Mouse (Mus musculus) myocyte (in vitro differentiated cells): ENCODE measurements around the gene Vmn1r3.
"Not testable (repeated sequence)": the region's sequence is repeated elsewhere in the genome, so short reads cannot be mapped to it uniquely, and the experiment has no call there.

Source experiments
- MYOG ChIP-seq, 3 experiments: IDR thresholded peaks; one replicate each; pipeline ENCODE4 v1.6.1; 2011; ENCODE audit warnings: control low read depth in 2 of 3, low read depth in 2 of 3, mild to moderate bottlenecking in 2 of 3; ENCODE audit not compliant: insufficient read length in 2 of 3, control insufficient read depth in 1 of 3, insufficient read depth in 1 of 3
- POLR2A ChIP-seq: IDR thresholded peaks from one replicate; pipeline ENCODE4 v1.6.1; 2011; ENCODE audit warnings: low read depth, mild to moderate bottlenecking, control low read depth, moderate library complexity; ENCODE audit not compliant: insufficient read length
- REST ChIP-seq: IDR thresholded peaks from one replicate; pipeline ENCODE4 v1.6.1; 2011; ENCODE audit warnings: mild to moderate bottlenecking, control low read depth, moderate library complexity; ENCODE audit not compliant: insufficient read depth, insufficient read length
- TCF3 ChIP-seq: IDR thresholded peaks from one replicate; pipeline ENCODE4 v1.6.1; 2011; ENCODE audit warnings: low read depth, control low read depth; ENCODE audit not compliant: insufficient read length
- USF1 ChIP-seq: IDR thresholded peaks from one replicate; pipeline ENCODE4 v1.6.1; 2011; ENCODE audit warnings: low read depth, mild to moderate bottlenecking, control low read depth, moderate library complexity

- TF ChIP-seq TCF3; MYOG (IDR thresholded peaks at IDR 0.05; ENCODE audit: control insufficient read depth in 1 of 3, insufficient read depth in 1 of 3, insufficient read length in 2 of 3, low read depth in 2 of 3); POLR2A; USF1; REST: not testable (repeated sequence)
Observed at GRCm38 (mm10) chr4:3175756-3176155, 9.4 kb downstream of the Vmn1r3 start.
